Mouse (Mus musculus): ENCODE measurements at regions not wholly inside any gene's neighbourhood (a gene's known extent, or its start where the extent isn't known, plus 50 kb on each side); places are given as distances from the start of the nearest gene placed in this dataset.

GRCm38 (mm10) chr1:57218127-57218526 lies 159.3 kb upstream of the 1700066M21Rik start:
- TF ChIP-seq MAZ (IDR thresholded peaks at IDR 0.05; ENCODE audit: low read depth, low read length) (no peak), MEF2A (IDR thresholded peaks at IDR 0.05; ENCODE audit: extremely low read depth, insufficient replicate concordance, low read depth, low read length, poor library complexity, severe bottlenecking) (no peak)
